Mouse (Mus musculus): Measurements from ENCODE around the gene H2afy2. TPM values are rescaled to one million over a fixed set of nuclear protein-coding genes. Genes with fewer than 3 reads are reported as not detected.
A peak's percentile ranks its signal among the peaks of the same experiment; 100 is the strongest.

The H2afy2 gene
- polyA plus RNA-seq, 1 experiment from 2014 or later, result 42.8 TPM

- H3K4me3 ChIP-seq, result no peak overlapping the region
- ATAC-seq (replicated peaks; ENCODE audit: insufficient number of reproducible peaks, insufficient read depth, low FRiP score, low read depth), result no peak
- no peak overlapping the region for H3K4me2 ChIP-seq
- WGBS, result 89% methylated on average over 13 of the region's 13 CpGs
- no peaks in the 10 kb centered on the region for H3K9me3 ChIP-seq (replicated peaks)
- no peaks in the 10 kb centered on the region for H3K27me3 ChIP-seq
- H3K36me3 ChIP-seq, result peaks cover 64% of the 10 kb centered on the region
- H3K4me1 ChIP-seq (replicated peaks), result peaks cover 9% of the 10 kb centered on the region
- H3K9ac ChIP-seq, result no peak overlapping the region
- H3K27ac ChIP-seq, result no peak overlapping the region
Measured at GRCm38 (mm10) chr10:61747302-61747701, 36.6 kb downstream of the H2afy2 start.

GRCm38 (mm10) chr10:61745133-61745532 is 38.8 kb downstream of the H2afy2 start:
- no peaks in the 10 kb centered on the region for H3K9me3 ChIP-seq (replicated peaks)
- no peak overlapping the region for H3K9ac ChIP-seq
- H3K4me1 ChIP-seq (replicated peaks), result no peaks in the 10 kb centered on the region
- H3K27ac ChIP-seq, result no peak overlapping the region
- no peaks in the 10 kb centered on the region for H3K27me3 ChIP-seq
- peaks cover 74% of the 10 kb centered on the region for H3K36me3 ChIP-seq
- WGBS, result 85% methylated on average over 4 of the region's 4 CpGs
- H3K4me3 ChIP-seq, result no peak overlapping the region
- H3K4me2 ChIP-seq, result no peak overlapping the region
- no peak for ATAC-seq (replicated peaks; ENCODE audit: insufficient number of reproducible peaks, insufficient read depth, low FRiP score, low read depth)

GRCm38 (mm10) chr10:61742336-61742735 is 41.6 kb downstream of the H2afy2 start:
- Histone ChIP-seq H3K27ac (no peak overlapping the region), H3K4me1 (replicated peaks) (no peaks in the 10 kb centered on the region), H3K36me3 (peaks cover 74% of the 10 kb centered on the region), H3K4me3 (no peak overlapping the region), H3K4me2 (no peak overlapping the region), H3K9me3 (replicated peaks) (no peaks in the 10 kb centered on the region), H3K9ac (no peak overlapping the region), H3K27me3 (no peaks in the 10 kb centered on the region)
- ATAC-seq (replicated peaks; ENCODE audit: insufficient number of reproducible peaks, insufficient read depth, low FRiP score, low read depth), result no peak
- WGBS, result 90% methylated on average over 8 of the region's 8 CpGs

- no peaks in the 10 kb centered on the region for H3K9me3 ChIP-seq (replicated peaks)
- H3K27me3 ChIP-seq, result no peaks in the 10 kb centered on the region
- no peak overlapping the region for H3K9ac ChIP-seq
- peaks cover 70% of the 10 kb centered on the region for H3K36me3 ChIP-seq
- H3K4me2 ChIP-seq, result no peak overlapping the region
- ATAC-seq (replicated peaks; ENCODE audit: insufficient number of reproducible peaks, insufficient read depth, low FRiP score, low read depth), result no peak
- 84% methylated on average over 4 of the region's 4 CpGs for WGBS
- no peaks in the 10 kb centered on the region for H3K4me1 ChIP-seq (replicated peaks)
- no peak overlapping the region for H3K27ac ChIP-seq
- no peak overlapping the region for H3K4me3 ChIP-seq
Measured at GRCm38 (mm10) chr10:61741873-61742272, 42.1 kb downstream of the H2afy2 start.

GRCm38 (mm10) chr10:61741306-61741705 is 42.6 kb downstream of the H2afy2 start:
- no peak overlapping the region for H3K4me3 ChIP-seq
- no peaks in the 10 kb centered on the region for H3K27me3 ChIP-seq
- H3K9ac ChIP-seq, result no peak overlapping the region
- H3K36me3 ChIP-seq, result peaks cover 64% of the 10 kb centered on the region
- H3K27ac ChIP-seq, result no peak overlapping the region
- no peaks in the 10 kb centered on the region for H3K4me1 ChIP-seq (replicated peaks)
- H3K4me2 ChIP-seq, result no peak overlapping the region
- 63% methylated on average over 1 of the region's 1 CpGs for WGBS
- ATAC-seq (replicated peaks; ENCODE audit: insufficient number of reproducible peaks, insufficient read depth, low FRiP score, low read depth), result no peak
- H3K9me3 ChIP-seq (replicated peaks), result no peaks in the 10 kb centered on the region

- H3K36me3 ChIP-seq, result peaks cover 37% of the 10 kb centered on the region
- 91% methylated on average over 4 of the region's 4 CpGs for WGBS
- no peak for ATAC-seq (replicated peaks; ENCODE audit: insufficient number of reproducible peaks, insufficient read depth, low FRiP score, low read depth)
Measured at GRCm38 (mm10) chr10:61738126-61738525, 45.8 kb downstream of the H2afy2 start.

GRCm38 (mm10) chr10:61737537-61737936 is 46.4 kb downstream of the H2afy2 start:
- Histone ChIP-seq H3K4me3 (no peak overlapping the region), H3K4me1 (replicated peaks) (no peaks in the 10 kb centered on the region), H3K27me3 (no peaks in the 10 kb centered on the region), H3K4me2 (no peak overlapping the region), H3K27ac (no peak overlapping the region), H3K36me3 (peaks cover 34% of the 10 kb centered on the region), H3K9ac (no peak overlapping the region), H3K9me3 (replicated peaks) (no peaks in the 10 kb centered on the region)
- WGBS, result 73% methylated on average over 1 of the region's 1 CpGs
- no peak for ATAC-seq (replicated peaks; ENCODE audit: insufficient number of reproducible peaks, insufficient read depth, low FRiP score, low read depth)

More at GRCm38 (mm10) chr10:61738126-61738525, 45.8 kb downstream of the H2afy2 start:
- no peak overlapping the region for H3K27ac ChIP-seq
- no peaks in the 10 kb centered on the region for H3K27me3 ChIP-seq
- no peak overlapping the region for H3K4me2 ChIP-seq
- H3K9ac ChIP-seq, result no peak overlapping the region
- no peak overlapping the region for H3K4me3 ChIP-seq
- H3K9me3 ChIP-seq (replicated peaks), result no peaks in the 10 kb centered on the region
- no peaks in the 10 kb centered on the region for H3K4me1 ChIP-seq (replicated peaks)

- 54% methylated on average over 10 of the region's 10 CpGs for WGBS
- no peak overlapping the region for H3K9ac ChIP-seq
- H3K4me1 ChIP-seq (replicated peaks), result no peaks in the 10 kb centered on the region
- no peaks in the 10 kb centered on the region for H3K9me3 ChIP-seq (replicated peaks)
- H3K27ac ChIP-seq, result no peak overlapping the region
- H3K4me2 ChIP-seq, result no peak overlapping the region
- H3K27me3 ChIP-seq, result no peaks in the 10 kb centered on the region
- peaks cover 28% of the 10 kb centered on the region; the same call in 1 of the 2 replicates for H3K36me3 ChIP-seq
- no peak for ATAC-seq (replicated peaks; ENCODE audit: insufficient number of reproducible peaks, insufficient read depth, low FRiP score, low read depth)
- no peak overlapping the region for H3K4me3 ChIP-seq
Measured at GRCm38 (mm10) chr10:61736671-61737078, 47.3 kb downstream of the H2afy2 start.

- H3K27ac ChIP-seq, result no peak overlapping the region
- no peak overlapping the region for H3K9ac ChIP-seq
- H3K4me3 ChIP-seq, result no peak overlapping the region
- peaks cover 18% of the 10 kb centered on the region for H3K36me3 ChIP-seq
- no peaks in the 10 kb centered on the region for H3K4me1 ChIP-seq (replicated peaks)
- ATAC-seq (replicated peaks; ENCODE audit: insufficient number of reproducible peaks, insufficient read depth, low FRiP score, low read depth), result no peak
- 45% methylated on average over 3 of the region's 3 CpGs for WGBS
- H3K27me3 ChIP-seq, result no peaks in the 10 kb centered on the region
- no peak overlapping the region for H3K4me2 ChIP-seq
- no peaks in the 10 kb centered on the region for H3K9me3 ChIP-seq (replicated peaks)
Measured at GRCm38 (mm10) chr10:61734377-61734776, 49.6 kb downstream of the H2afy2 start.

GRCm38 (mm10) chr10:61730171-61730570 is 53.8 kb downstream of the H2afy2 start:
- 96% methylated on average over 6 of the region's 6 CpGs for WGBS
- ATAC-seq (replicated peaks; ENCODE audit: insufficient number of reproducible peaks, insufficient read depth, low FRiP score, low read depth), result no peak

GRCm38 (mm10) chr10:61729181-61729580 is 54.8 kb downstream of the H2afy2 start:
- Histone ChIP-seq H3K27ac (no peak overlapping the region), H3K4me3 (no peak overlapping the region), H3K36me3 (peaks cover 17% of the 10 kb centered on the region), H3K4me1 (replicated peaks) (no peaks in the 10 kb centered on the region), H3K4me2 (no peak overlapping the region), H3K9me3 (replicated peaks) (no peaks in the 10 kb centered on the region), H3K27me3 (no peaks in the 10 kb centered on the region), H3K9ac (no peak overlapping the region)
- no peak for ATAC-seq (replicated peaks; ENCODE audit: insufficient number of reproducible peaks, insufficient read depth, low FRiP score, low read depth)
- WGBS, result 76% methylated on average over 11 of the region's 11 CpGs

More at GRCm38 (mm10) chr10:61730171-61730570, 53.8 kb downstream of the H2afy2 start:
- no peak overlapping the region for H3K4me3 ChIP-seq
- no peak overlapping the region for H3K9ac ChIP-seq
- no peak overlapping the region for H3K27ac ChIP-seq
- H3K9me3 ChIP-seq (replicated peaks), result no peaks in the 10 kb centered on the region
- H3K4me2 ChIP-seq, result no peak overlapping the region
- peaks cover 17% of the 10 kb centered on the region for H3K36me3 ChIP-seq
- no peaks in the 10 kb centered on the region for H3K4me1 ChIP-seq (replicated peaks)
- H3K27me3 ChIP-seq, result no peaks in the 10 kb centered on the region

GRCm38 (mm10) chr10:61723271-61723670 is 60.7 kb downstream of the H2afy2 start:
- Histone ChIP-seq H3K4me1 (replicated peaks) (peaks cover 8% of the 10 kb centered on the region; the same call in 1 of the 2 replicates), H3K27me3 (no peaks in the 10 kb centered on the region), H3K4me2 (no peak overlapping the region), H3K9me3 (replicated peaks) (no peaks in the 10 kb centered on the region), H3K4me3 (no peak overlapping the region), H3K9ac (no peak overlapping the region), H3K27ac (peak overlapping the region; percentile 37; the same call in 1 of the 2 replicates), H3K36me3 (peaks cover 5% of the 10 kb centered on the region; the same call in 1 of the 2 replicates)
- ATAC-seq (replicated peaks; ENCODE audit: insufficient number of reproducible peaks, insufficient read depth, low FRiP score, low read depth), result peak; percentile 20; the same call in 1 of the 2 replicates
- WGBS, result 43% methylated on average over 6 of the region's 6 CpGs

Measured in heart, embryonic 15.5 days (tissue).